Mouse (Mus musculus) NIH3T3 (cell line): ENCODE results near the gene Nexn.
A peak's percentile ranks its signal among the peaks of the same experiment; 100 is the strongest.
"Not testable (repeated sequence)": the region's sequence is repeated elsewhere in the genome, so short reads cannot be mapped to it uniquely, and the experiment has no call there.

Experiments
- DNase-seq: peaks from one replicate; pipeline ENCODE4 v3.0.0-alpha.2; 2012; ENCODE audit warnings: low read depth

Nexn gene

GRCm38 (mm10) chr3:152197246-152197645, 68.9 kb downstream of the Nexn start:
- DNase-seq: not testable (repeated sequence)

- DNase-seq: peak; percentile 95
Measured at GRCm38 (mm10) chr3:152193635-152194097, 72.5 kb downstream of the Nexn start.

- DNase-seq: no peak
Measured at GRCm38 (mm10) chr3:152193177-152193576, 73.0 kb downstream of the Nexn start.

GRCm38 (mm10) chr3:152192238-152192931, 73.8 kb downstream of the Nexn start:
- DNase-seq: peak; percentile 65

GRCm38 (mm10) chr3:152191791-152192237, 74.3 kb downstream of the Nexn start:
- peak; percentile 73 for DNase-seq

GRCm38 (mm10) chr3:152190679-152191477, 75.3 kb downstream of the Nexn start:
- peak; percentile 48 for DNase-seq

- DNase-seq: peak; percentile 34
Measured at GRCm38 (mm10) chr3:152189306-152189705, 76.8 kb downstream of the Nexn start.
